Mouse (Mus musculus) naive thymus-derived CD4-positive, alpha-beta T cell, adult 2 months (primary cell): ENCODE measurements around the gene A230050P20Rik.
"Not testable (repeated sequence)": the region's sequence is repeated elsewhere in the genome, so short reads cannot be mapped to it uniquely, and the experiment has no call there.

Source experiments
- DNase-seq: peaks from one replicate; pipeline ENCODE4 v3.0.0-alpha.2; 2011; ENCODE audit warnings: low read depth

A230050P20Rik gene

DNA sequence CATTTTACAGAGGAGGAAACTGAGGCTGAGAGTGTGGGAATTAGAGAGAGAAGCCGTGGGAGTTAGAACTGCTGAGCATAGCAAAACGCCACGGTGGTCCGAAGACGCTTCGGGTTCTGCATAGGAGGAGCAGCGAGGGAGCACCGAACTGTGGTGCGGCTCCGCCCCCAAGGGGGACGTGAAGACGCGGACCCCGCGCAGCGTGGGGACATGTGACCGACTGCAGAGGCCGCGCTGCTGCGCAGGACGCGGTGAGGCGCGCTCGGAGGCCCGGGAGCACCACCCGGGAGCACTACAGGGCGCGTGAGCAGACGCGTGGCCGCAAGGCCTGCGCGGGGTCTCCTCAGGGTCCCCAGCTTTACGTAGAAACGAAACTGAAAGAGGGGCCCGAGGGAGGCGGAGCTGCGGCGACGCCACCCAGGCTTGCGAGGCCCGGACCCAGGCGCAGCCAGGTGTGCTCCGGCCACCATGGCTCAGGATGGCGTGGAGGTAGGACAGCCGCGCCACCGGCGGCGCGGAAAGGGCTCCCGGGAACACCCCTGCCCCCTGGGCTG lies at the start of gene A230050P20Rik:
A230050P20Rik (plus strand) TSS at position 195 of the 554 bp plus-strand sequence.
- peak; percentile 71 for DNase-seq

DNA sequence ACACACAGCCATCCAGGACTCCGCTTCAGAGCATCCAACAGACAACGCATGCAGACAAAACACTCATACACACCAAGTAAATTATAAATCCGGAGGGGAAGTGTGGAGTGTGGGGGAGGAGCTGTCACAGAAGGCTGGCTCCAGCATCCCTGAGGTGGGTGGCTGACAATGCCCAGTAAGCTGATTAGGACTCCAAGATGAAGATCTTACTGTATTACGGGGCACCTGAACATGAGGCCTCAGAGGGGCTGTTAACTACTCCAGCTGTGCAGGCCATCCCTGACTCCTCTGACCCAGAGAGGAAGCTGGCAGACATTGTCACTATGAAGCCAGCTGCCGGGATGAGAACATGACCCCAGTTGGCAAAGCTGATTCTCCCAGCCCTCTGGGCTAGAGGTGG lies 48.4 kb upstream of the A230050P20Rik start:
- DNase-seq = no peak

DNA sequence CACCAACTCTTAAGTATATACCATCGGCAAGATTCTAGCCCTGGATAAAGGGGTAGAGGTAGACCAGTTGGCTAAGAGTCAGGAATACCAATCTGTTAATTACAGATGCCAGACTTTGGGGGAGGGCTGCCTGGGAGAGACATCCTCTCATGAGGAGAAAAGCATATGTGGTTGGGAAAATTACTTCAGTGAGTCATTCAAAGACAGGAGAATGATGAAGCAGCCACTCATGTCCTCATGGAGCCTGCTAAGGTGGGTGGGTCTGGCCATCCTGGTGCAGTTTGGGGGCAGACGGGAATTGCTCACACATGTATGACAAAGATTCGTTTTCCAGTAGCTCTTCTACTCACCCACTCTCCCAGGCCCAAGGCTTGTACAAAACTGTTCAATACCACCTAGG lies 45.6 kb upstream of the A230050P20Rik start:
- DNase-seq = no peak

DNA sequence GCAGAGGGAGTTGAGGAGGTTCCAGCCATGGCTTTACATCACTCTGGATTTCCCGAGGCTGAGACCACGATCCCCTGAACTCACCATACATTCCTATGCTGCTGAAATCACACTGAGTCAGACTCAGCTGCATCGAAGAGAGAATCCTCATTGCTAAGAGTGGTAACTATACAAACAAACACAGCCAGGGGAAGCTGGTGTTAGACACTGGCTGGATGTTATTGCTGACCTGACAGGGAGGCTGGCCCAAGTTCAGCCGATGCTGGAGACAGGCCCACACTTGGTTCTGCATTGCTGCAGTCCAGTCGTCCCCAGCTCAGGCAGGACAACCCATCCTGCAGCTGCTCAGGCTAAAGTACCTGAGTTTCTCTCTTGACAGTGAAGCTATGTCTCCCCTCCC lies 42.7 kb upstream of the A230050P20Rik start:
- DNase-seq = no peak

DNA sequence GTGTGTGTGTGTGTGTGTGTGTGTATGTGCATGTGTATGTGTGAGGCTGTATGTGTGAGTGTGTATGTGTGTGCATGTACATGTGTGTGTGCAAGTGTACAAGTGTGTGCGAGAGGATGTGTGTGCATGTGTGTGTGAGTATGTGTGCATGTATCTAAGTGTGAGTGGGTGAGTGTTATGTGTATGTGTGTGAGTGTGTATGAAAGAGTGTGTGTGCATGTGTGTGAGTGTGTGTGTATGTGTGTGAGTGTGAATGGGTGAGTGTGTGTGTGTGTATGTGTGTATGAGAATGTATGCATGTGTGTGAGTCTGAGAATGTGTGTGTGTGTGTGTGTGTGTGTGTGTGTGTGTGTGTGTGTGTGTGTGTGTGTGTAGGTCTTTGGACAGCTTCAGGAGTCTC lies 40.3 kb upstream of the A230050P20Rik start:
- no peak for DNase-seq

DNA sequence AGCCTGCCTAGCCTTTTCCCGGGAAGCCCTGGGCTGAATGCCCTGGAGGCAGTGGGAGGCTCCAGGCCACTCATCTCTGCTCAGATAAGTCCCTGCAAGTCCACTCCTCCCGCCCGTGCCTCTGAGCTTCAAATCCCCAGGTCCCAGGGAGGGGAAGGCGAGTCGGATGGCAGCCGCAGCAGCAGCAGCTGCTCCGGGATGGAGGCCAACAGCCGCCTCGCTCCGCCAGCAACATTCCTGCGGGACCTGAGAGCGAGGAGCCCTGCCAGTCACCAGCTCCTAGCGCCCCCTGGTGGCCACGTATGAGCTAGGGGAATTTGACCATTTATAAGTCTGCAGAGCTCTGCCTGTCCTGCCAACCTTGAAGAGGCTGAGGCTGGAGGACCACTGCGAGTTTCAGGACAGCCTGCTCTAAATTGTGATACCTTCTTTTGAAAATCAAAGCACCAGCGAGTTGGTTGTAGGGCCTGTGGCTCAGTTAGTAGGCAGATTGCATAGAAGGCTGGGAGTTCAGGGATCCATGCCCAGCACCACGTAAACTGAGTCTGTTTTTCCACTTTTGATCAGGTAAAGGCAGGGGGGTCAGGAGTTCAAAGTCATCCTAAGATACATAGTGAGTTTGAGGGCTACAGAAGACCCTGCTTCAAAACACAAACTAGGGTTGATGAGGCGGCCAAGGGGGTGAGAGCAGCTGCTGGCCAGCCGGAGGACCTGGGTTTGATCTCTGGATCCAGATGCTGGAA lies 37.4 kb upstream of the A230050P20Rik start:
- DNase-seq = peak; percentile 80

DNA sequence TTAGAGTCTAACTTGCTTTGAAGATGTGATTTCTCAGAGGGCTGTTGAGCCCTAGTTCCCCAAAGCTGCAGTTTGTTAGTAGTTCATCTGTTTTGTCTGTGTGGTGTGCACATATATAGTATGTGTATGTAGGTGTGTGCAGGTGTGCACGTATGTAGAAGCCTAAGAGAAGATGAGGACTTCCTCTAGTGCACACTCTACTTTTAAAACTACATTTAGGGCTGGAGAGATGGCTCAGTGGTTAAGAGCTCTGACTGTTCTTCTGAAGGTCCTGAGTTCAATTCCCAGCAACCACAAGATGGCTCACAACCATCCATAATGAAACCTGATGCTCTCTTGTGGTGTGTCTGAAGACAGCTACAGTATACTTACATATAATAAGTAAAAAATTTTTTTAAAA lies 33.6 kb upstream of the A230050P20Rik start:
- no peak for DNase-seq

DNA sequence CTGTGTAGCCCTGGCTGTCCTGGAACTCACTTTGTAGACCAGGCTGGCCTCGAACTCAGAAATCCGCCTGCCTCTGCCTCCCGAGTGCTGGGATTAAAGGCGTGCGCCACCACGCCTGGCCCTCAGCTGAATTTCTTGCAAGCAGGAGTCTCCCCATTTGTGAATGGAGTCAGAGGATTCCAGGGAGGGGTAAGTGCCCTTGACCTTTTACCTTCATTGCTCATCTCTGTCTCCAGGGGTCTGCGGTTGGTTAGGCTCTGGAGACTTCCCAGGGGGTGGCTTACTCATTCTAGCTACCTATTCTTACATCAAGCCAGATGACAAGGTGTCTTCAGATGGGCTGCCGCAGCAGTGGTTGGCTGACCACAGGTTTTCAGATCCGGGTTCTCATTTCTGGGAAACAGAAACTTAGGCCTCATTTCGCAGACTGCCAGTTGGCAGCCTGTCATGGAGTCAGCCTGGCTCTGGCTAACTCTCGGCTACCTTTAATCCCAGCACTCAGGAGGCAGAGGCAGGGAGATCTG lies 32.9 kb upstream of the A230050P20Rik start:
- not testable (repeated sequence) for DNase-seq

DNA sequence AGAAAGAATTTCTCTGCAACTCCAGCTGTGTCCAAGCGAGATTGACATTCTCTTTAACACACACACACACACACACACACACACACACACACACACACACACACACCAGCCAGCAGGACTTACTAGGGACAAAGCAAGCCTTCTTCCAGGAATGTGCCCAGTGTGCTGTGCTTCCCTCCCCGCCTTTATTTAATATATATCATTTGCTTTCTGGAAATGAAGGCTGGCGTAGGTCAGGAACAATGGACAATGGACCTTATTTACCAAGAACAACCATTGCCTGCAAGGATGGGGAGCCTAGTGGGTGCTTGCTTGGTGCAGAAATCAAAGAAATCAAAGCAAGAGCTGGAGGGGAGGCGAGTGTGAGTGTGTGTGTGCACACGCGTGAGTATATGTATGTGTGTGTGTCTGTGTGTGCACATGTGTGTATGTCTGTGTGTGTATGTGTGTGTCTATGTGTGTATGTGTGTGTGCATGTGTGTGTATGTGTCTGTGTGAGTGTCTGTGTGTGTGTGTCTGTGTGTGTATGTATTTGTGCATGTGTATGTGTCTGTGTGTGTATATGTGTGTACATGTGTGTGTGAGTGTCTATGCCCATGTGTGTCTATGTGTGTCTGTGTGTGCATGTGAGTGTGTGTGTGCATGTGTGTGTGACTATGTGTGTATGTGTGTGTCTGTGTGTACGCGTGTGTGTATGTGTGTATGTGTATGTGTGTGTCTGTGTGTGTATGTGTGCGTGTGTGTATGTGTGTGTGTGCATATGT lies 31.1 kb upstream of the A230050P20Rik start:
- no peak for DNase-seq

DNA sequence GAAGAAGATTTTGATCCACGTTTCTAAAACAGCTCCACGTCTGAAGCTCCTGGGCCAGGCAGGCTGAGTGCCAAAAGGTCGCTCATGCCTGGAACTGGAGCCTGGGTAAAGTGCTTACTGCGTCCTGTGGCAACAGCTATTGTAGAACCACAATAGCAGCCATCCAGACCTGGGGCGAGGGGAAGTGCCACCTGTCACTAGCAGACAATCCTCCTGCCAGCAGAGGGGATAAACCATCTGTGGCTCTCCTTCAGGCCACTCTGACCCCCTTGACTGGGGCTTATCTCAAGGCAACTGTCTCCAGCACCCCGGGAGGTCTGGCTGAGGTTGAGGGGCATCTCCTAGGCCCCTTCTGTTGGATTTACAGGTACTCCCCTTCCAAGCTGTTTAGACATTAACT lies 29.5 kb upstream of the A230050P20Rik start:
- DNase-seq = no peak

DNA sequence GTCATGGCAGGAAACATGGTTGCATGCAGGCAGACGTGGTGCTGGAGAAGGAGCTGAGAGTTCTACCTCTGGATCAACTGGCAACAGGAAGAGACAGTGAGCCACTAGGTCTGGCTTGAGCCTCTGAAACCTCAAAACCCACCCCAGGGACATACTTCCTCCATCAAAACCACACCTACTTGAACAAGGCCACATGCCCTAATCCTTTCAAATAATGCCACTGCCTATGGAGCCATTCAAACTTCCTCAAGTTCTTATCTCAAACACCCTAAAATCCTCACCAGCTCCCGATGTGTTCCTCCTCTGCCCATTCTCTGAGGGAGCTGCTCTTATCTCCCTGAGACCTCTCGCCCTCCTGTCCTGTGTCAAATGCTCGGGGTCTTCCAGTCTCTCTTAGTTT lies 26.2 kb upstream of the A230050P20Rik start:
- DNase-seq = no peak

DNA sequence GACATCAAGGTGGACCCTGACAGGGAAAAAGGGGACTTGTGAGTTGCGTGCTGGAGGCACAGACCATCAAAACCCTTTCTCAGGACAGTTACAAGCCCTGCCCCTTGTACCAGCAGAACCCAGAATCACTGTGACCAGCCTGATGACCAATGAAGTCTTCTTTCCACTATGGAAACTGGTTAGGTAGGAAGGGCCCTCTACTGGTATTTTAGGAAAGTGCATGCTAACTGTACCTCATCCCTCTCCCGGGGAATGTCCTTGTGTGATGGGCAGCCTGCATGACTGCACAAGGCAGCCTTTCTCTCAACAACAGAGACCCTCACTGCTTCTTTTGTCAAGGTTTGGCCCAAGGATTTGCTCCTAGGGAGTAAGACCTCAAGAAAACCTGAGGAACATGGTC lies 25.8 kb upstream of the A230050P20Rik start:
- no peak for DNase-seq

DNA sequence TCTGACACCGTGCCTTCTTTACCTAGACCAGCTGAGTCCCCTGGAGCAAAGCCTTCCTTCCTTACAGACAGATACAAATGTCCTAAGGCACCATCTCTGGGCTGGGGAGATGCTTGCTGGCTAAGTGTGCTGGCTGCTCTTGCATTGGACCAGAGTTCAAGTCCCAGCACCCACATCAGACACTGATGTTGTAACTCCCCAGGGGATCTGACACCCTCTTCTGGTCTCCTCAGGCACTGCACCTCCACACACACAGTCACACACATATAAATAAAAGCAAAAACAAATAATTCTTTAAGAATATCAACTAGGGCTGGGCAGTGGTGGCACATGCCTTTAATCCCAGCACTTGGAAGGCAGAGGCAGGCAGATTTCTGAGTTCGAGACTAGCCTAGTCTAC lies 18.3 kb upstream of the A230050P20Rik start:
- DNase-seq = no peak

DNA sequence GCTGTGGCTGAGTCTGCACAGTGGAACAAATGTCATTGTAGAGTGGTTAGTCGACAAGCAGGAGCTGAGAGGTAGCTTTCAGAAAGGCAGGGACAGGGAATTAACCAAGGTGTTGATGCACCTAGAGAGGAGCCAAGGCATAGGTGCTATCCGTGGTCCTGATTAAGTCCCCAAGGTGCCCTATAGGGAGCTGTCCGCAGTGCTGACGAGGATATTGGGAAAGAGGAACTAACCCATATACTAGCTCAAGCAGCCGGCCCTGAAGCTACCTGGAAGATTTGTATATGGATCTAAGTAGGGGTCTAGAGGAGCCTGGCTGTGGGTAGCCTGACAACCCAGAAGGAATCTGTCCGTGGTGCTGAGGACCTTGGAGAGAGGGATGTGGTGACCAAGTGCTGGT lies 11.3 kb upstream of the A230050P20Rik start:
- DNase-seq = peak; percentile 62

DNA sequence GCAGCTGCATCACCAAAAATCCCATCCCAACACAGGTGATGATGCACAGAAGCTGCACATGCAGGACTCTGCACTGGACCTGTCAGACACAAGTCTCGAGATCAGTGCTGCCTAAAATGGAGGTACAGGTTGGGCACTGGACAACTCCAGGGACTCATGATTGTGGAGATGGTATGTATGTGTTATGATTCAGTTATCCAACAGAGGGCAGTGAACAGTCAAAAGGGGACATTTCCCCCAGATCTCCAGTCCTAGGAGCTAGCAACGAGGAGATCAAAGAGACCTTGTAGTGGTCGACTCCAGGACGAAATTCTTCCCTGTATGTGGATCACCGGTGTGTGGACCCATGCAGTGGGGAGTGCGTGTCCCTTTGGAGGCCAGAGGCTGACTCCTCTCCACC lies 8.5 kb upstream of the A230050P20Rik start:
- no peak for DNase-seq

DNA sequence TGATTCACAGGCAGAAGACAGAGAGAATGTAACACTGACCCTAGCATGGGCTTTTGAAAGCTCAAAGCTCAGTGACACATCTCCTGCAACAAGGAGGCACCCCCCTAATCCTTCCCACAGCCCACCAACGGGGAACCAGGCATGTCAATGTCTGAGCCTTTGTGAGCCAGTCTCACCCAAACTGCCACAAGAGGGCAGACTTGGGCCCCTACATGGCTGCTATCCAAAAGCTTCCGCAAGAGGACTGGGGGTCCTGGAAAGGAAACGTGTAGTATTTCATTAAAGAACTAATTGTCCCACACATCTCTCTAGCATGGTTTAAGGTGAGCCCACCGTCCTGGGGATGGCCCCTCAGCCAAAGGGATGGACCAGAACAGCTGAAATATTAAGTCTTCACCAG lies 6.6 kb upstream of the A230050P20Rik start:
- peak; percentile 56 for DNase-seq

DNA sequence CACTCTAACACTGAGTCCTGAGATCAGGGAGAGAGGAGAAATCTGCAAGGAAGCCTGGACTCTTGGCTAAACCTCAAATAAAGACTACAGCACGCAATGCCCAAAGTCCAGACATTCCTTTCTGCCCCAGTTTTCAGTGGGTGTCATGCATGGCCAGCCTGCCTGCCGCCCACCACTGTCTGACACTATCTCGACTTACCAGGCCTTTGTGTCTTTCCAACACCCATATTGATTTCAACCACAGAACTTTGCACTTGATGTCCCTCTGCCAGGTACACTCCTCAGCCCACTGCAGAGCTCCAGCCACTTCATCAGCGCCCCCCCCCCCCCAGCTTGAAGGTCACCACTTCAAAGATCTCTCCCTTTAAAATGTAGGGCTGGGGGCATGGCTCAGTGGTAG lies 6.2 kb upstream of the A230050P20Rik start:
- no peak for DNase-seq

DNA sequence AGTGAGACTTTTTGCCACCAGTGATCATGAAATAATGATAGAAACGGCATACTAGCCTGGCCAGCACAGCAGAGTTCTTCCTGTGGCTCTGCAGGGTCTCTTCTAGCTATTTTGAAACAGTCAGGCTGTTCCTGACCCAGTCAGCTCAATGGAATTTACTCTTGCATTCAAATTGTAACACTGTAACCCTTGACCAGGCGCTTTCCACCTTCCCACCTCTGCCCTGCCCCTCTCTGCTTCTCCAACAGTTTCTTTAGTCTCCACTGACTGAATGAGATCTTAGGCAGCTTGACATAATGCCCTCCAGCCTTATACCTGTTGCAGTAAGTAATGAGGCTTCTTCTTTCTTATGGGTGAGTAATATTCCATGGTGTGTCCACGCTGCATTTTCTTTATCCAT lies 1.6 kb upstream of the A230050P20Rik start:
- DNase-seq = no peak

DNA sequence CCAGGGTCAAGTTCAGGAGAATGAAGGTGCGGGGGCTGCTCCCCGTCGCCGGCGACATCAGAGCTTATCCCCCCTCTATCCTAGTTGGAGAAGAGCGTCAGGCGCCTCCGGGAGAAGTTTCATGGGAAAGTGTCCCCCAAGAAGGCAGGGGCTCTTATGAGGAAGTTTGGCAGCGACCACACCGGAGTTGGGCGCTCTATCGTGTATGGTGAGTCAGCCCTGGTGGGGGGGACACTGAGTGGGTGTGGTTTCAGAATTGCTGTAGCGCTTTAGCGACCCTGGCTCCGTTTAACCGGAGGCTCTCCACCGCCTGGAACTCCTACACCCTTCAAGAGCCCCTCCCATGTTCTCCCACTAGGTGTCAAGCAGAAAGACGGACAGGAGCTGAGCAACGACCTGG lies 804 bp downstream of the A230050P20Rik start:
- peak; percentile 40 for DNase-seq

DNA sequence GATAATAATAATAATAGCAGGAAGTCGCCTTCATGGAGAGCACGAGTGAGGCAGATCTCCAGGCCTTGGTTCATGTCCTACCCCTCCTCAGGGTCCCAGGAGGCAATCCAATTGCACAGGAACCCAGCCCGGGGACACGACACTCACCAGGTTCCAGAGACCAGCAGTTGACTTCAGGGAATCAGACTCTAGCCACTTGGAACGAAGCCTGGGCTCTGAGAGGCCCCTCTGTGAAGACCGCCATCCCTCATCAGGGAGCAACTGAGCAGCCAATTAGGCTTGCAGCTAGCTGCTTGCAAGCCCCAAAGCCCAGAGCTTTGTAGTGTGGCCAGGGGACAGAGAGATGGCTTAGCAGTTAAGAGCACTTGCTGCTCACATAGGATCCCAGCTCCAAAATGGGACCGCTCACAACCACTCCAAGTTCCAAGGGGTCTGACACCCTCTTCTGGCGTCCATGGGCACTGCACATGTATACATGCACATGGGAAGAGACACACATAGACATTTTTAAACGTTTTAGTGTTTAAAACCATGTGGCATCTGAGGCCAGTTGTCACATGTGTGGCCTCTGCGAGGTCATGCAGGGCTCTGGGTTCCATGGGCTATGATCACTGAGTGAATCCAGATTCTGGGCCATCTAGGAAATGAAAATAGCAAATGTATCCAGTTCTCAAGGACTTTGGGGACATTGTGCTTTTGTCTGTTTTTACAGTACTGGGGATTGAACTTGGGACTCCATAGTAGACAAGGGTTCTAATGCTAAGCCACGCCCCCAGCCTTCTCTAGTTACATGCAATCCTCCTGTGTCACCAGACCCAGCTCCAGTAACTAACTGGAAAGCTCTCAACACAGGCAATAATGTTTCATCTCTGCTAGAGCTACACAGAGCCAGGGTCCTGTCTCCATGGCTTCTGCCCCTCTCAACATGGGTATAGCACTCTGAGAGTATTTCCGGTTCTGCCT lies 2.0 kb downstream of the A230050P20Rik start:
- DNase-seq = no peak

DNA sequence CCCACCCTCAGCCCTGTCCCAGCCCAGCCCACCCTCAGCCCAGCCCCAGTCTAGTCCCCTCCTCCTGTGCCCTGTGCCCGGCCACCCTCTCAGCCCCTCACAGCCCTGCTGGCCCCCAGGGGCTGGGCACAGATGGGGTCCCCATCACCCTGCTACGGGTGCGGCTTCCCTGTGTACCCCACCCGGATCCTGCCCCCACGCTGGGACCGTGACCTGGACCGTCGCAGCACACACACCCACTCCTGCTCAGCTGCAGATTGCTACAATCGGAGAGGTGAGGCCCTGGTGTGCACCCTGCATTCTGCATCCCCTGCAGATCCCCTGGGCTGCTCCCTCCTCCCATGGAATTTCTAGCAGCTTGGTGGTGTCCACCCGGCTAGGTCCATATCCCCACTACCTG lies 4.5 kb downstream of the A230050P20Rik start:
- DNase-seq = no peak

DNA sequence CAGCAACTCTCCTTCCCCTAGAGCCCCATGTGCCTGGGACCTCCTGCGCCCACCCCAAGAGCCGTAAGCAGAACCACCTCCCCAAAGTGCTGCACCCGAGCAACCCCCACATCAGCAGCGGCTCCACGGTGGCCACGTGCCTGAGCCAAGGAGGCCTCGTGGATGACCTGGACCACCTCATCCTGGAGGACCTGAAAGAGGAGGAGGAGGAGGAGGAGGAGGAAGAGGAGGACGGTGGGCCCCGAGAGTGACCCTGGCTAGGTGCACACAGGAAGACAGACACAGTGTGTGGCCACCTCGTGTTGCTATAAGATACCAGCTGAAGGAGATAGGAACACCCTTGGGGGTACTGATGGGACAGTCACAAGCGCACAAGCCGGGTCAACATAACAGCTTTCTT lies 5.1 kb downstream of the A230050P20Rik start:
- DNase-seq = no peak
